Mouse (Mus musculus) CH12.LX (cell line): ENCODE results near the gene Hip1r. TPM values are rescaled to one million over a fixed set of nuclear protein-coding genes. Genes with fewer than 3 reads are reported as not detected.

Experiments
- DNase-seq: peaks from one replicate; pipeline ENCODE4 v3.0.0-alpha.2; 2013; ENCODE audit errors: extremely low read depth
- H3K27ac ChIP-seq: 2 replicates; pipeline ENCODE4 v1.5.1; 2012; ENCODE audit warnings: low read depth, mild to moderate bottlenecking, control low read depth, moderate library complexity; ENCODE audit not compliant: insufficient read depth
- H3K27me3 ChIP-seq: replicated peaks from 2 replicates; pipeline ENCODE3; 2012; ENCODE audit warnings: inconsistent platforms
- H3K36me3 ChIP-seq, 2 experiments: replicated peaks in 1 of 2; 2 replicates each; pipeline versions ENCODE3 to v1.6.1; 2012; ENCODE audit warnings: inconsistent platforms in 1 of 2, low read length in 1 of 2, mild to moderate bottlenecking in 1 of 2, mixed read lengths in 1 of 2, moderate library complexity in 1 of 2; ENCODE audit not compliant: control insufficient read depth in 1 of 2, insufficient read depth in 1 of 2
- H3K4me1 ChIP-seq, 2 experiments: 2 replicates each; pipeline ENCODE4 v1.6.1; 2012; ENCODE audit warnings: inconsistent platforms in 1 of 2, moderate library complexity in 1 of 2; ENCODE audit not compliant: insufficient read depth in 2 of 2, control insufficient read depth in 1 of 2
- H3K4me2 ChIP-seq: 2 replicates; pipeline ENCODE4 v1.6.1; 2012; ENCODE audit warnings: low read depth, mild to moderate bottlenecking, control low read depth; ENCODE audit not compliant: poor library complexity, insufficient read depth, severe bottlenecking
- H3K4me3 ChIP-seq, 3 experiments: fragments of 150-350 bp in 1 of 3; sonication (generic) in 1 of 3; replicated peaks in 1 of 3; 2 replicates each; pipeline versions ENCODE3 to v1.5.1; 2011 to 2012; ENCODE audit warnings: low read depth in 2 of 3, low read length in 2 of 3, mild to moderate bottlenecking in 2 of 3, moderate library complexity in 2 of 3, control low read depth in 1 of 3, improper control_type of control experiment in 1 of 3, inconsistent platforms in 1 of 3, mixed read lengths in 1 of 3; ENCODE audit not compliant: poor library complexity in 1 of 3
- H3K79me2 ChIP-seq: replicated peaks from 2 replicates; pipeline ENCODE4 v1.6.1; 2012; ENCODE audit warnings: mild to moderate bottlenecking, moderate library complexity; ENCODE audit not compliant: control insufficient read depth, poor library complexity, insufficient read depth, severe bottlenecking; ENCODE audit errors: extremely low read depth
- H3K9ac ChIP-seq: 2 replicates; pipeline ENCODE4 v1.6.1; 2012; ENCODE audit warnings: low read depth, mild to moderate bottlenecking, control low read depth, moderate library complexity; ENCODE audit not compliant: insufficient read depth
- H3K9me3 ChIP-seq: replicated peaks from 2 replicates; pipeline ENCODE3; 2012; ENCODE audit warnings: low read length, inconsistent platforms, mixed read lengths
- CTCF ChIP-seq, 2 experiments: IDR thresholded peaks in 1 of 2; conservative IDR thresholded peaks in 1 of 2; 2 replicates each; pipeline ENCODE4 v1.5.1; 2011 to 2012; ENCODE audit warnings: low read depth in 2 of 2, low read length in 2 of 2, improper control_type of control experiment in 1 of 2, inconsistent platforms in 1 of 2, mild to moderate bottlenecking in 1 of 2, moderate library complexity in 1 of 2
- EP300 ChIP-seq: IDR thresholded peaks from 2 replicates; pipeline ENCODE4 v1.6.1; 2011; ENCODE audit warnings: low read length, improper control_type of control experiment
- ETS1 ChIP-seq: conservative IDR thresholded peaks from 2 replicates; pipeline ENCODE4 v1.6.1; 2012; ENCODE audit warnings: low read depth, mild to moderate bottlenecking, inconsistent platforms, low read length, improper control_type of control experiment, moderate library complexity
- HCFC1 ChIP-seq: IDR thresholded peaks from 2 replicates; pipeline ENCODE4 v1.6.1; 2012; ENCODE audit warnings: low read depth, mild to moderate bottlenecking, inconsistent platforms, low read length, improper control_type of control experiment
- JUND ChIP-seq: conservative IDR thresholded peaks from 2 replicates; pipeline ENCODE4 v1.6.1; 2011; ENCODE audit warnings: low read depth, low read length, improper control_type of control experiment
- MAX ChIP-seq: IDR thresholded peaks from 2 replicates; pipeline ENCODE4 v1.6.1; 2011; ENCODE audit warnings: low read length, improper control_type of control experiment
- MAZ ChIP-seq: IDR thresholded peaks from 2 replicates; pipeline ENCODE4 v1.6.1; 2012; ENCODE audit warnings: low read depth, mild to moderate bottlenecking, inconsistent platforms, low read length, improper control_type of control experiment, moderate library complexity
- MEF2A ChIP-seq: IDR thresholded peaks from 2 replicates; pipeline ENCODE4 v1.6.1; 2014; ENCODE audit warnings: low read depth, mild to moderate bottlenecking, inconsistent platforms, low read length, improper control_type of control experiment, borderline replicate concordance
- MYC ChIP-seq: IDR thresholded peaks from 2 replicates; pipeline ENCODE4 v1.6.1; 2011; ENCODE audit warnings: low read depth, mild to moderate bottlenecking, improper control_type of control experiment, low read length
- NELFE ChIP-seq: IDR thresholded peaks from 2 replicates; pipeline ENCODE4 v1.6.1; 2011; ENCODE audit warnings: low read depth, low read length, improper control_type of control experiment
- PAX5 ChIP-seq: IDR thresholded peaks from 2 replicates; pipeline ENCODE4 v1.6.1; 2012; ENCODE audit warnings: low read length, inconsistent platforms, mixed read lengths
- POLR2A ChIP-seq: IDR thresholded peaks from 2 replicates; pipeline ENCODE4 v1.6.1; 2011; ENCODE audit warnings: low read depth, mild to moderate bottlenecking, improper control_type of control experiment, low read length
- RCOR1 ChIP-seq: conservative IDR thresholded peaks from 2 replicates; pipeline ENCODE4 v1.6.1; 2012; ENCODE audit warnings: low read depth, mild to moderate bottlenecking, inconsistent platforms, low read length, improper control_type of control experiment
- SIN3A ChIP-seq: IDR thresholded peaks from 2 replicates; pipeline ENCODE4 v1.6.1; 2012; ENCODE audit warnings: low read length, improper control_type of control experiment, inconsistent platforms
- SMC3 ChIP-seq: IDR thresholded peaks from 2 replicates; pipeline ENCODE4 v1.6.1; 2011; ENCODE audit warnings: low read depth, low read length, improper control_type of control experiment
- TCF12 ChIP-seq: IDR thresholded peaks from 2 replicates; pipeline ENCODE4 v1.6.1; 2014; ENCODE audit warnings: low read depth, mild to moderate bottlenecking, inconsistent platforms, low read length, improper control_type of control experiment
- ZC3H11A ChIP-seq: IDR thresholded peaks from 2 replicates; pipeline ENCODE4 v1.6.1; 2012; ENCODE audit warnings: low read depth, mild to moderate bottlenecking, inconsistent platforms, low read length, improper control_type of control experiment
- ZMIZ1 ChIP-seq: IDR thresholded peaks from 2 replicates; pipeline ENCODE4 v1.6.1; 2012; ENCODE audit warnings: low read depth, mild to moderate bottlenecking, inconsistent platforms, low read length, improper control_type of control experiment
- dilution Hi-C: fragments of 300-500 bp; cut with MboI; formaldehyde crosslinking; loops from 2 replicates; pipeline ENCODE4 v1.14.3; 2020; ENCODE audit warnings: low sequenced_read_pairs; ENCODE audit not compliant: extremely low pct_unique_long_range_greater_than_20kb, extremely low pct_ligation_motif_present
- in situ Hi-C: fragments of 300-500 bp; cut with MboI; formaldehyde crosslinking; loops from 3 replicates; pipeline ENCODE4 v1.14.3; 2019; ENCODE audit warnings: low sequenced_read_pairs, low pct_ligation_motif_present, low pct_unique_long_range_greater_than_20kb, mixed read lengths
- polyA plus RNA-seq: library from polyadenylated mRNA; unstranded; fragments of >175 nt; gene quantifications from 2 replicates; pipeline ENCODE4 v1.2.1, GENCODE M21; 2012; ENCODE audit warnings: low read depth; ENCODE audit not compliant: insufficient read length
- total RNA-seq, 2 experiments: library from RNA; depleted of rRNA; stranded (reverse); fragments of 300-350 nt in 1 of 2; fragments of >200 nt in 1 of 2; gene quantifications; 2 replicates each; pipeline ENCODE4 v1.2.3; 2012 to 2014

Gene Hip1r
- total and polyA plus RNA-seq, 3 experiments: 26.1 to 49.8 (median 44.7) TPM

GRCm38 (mm10) chr5:124025587-124026441 lies 52.4 kb downstream of the Hip1r start:
- TF ChIP-seq ZMIZ1: no peak
- no peak for TF ChIP-seq MAX
- TF ChIP-seq SMC3: no peak
- TF ChIP-seq MYC: no peak
- TF ChIP-seq NELFE: no peak
- TF ChIP-seq TCF12: no peak
- no peak for TF ChIP-seq CTCF (conservative IDR thresholded peaks at IDR 0.05 in 1 of 2, IDR thresholded peaks at IDR 0.05 in 1 of 2; ENCODE audit: low read depth in 2 of 2, low read length in 2 of 2)
- no peak for DNase-seq
- H3K27me3 ChIP-seq: no peaks in the 10 kb centered on the region
- peaks cover 32 to 78% of the 10 kb centered on the region in 2 experiments for H3K4me1 ChIP-seq
- no peaks in the 10 kb centered on the region for H3K9me3 ChIP-seq
- H3K4me2 ChIP-seq: no peak overlapping the region
- H3K36me3 ChIP-seq: peaks cover 3 to 49% of the 10 kb centered on the region in 2 experiments
- dilution Hi-C loops: no loop called here
- H3K4me3 ChIP-seq: no peak overlapping the region
- peaks cover 24% of the 10 kb centered on the region for H3K79me2 ChIP-seq
- H3K9ac ChIP-seq: no peak overlapping the region
- in situ Hi-C loops: no loop called here
- no peak overlapping the region for H3K27ac ChIP-seq

DNA sequence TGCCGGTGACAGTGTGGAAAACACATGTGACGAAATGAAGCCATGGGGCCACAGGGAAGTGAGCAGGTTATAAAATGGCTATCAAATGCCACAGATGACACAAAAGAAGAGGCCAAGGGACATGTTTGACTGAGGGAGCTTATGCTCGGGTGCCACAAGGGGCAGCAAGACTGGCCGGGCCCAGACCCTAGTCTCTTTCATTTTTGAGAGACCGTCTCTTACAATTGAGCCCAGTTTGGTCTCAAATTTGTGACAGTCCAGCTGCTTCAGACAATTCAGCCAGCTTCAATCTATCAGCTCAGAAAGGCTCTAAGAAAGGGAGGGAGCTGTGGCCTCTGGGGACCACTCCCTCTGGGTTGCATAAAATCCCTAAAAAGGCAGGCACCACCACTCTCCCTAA lies 53.1 kb downstream of the Hip1r start:
- no peak overlapping the region for H3K9ac ChIP-seq
- no peak overlapping the region for H3K4me2 ChIP-seq
- no peak for TF ChIP-seq PAX5
- TF ChIP-seq SMC3: no peak
- TF ChIP-seq RCOR1: no peak
- TF ChIP-seq JUND: no peak
- TF ChIP-seq ETS1: no peak
- TF ChIP-seq MEF2A: no peak
- no peak for TF ChIP-seq EP300
- no peak for TF ChIP-seq POLR2A
- TF ChIP-seq HCFC1: no peak
- TF ChIP-seq SIN3A: no peak
- TF ChIP-seq ZC3H11A: no peak
- no peak for TF ChIP-seq MAZ
- peaks cover 3 to 43% of the 10 kb centered on the region in 2 experiments for H3K36me3 ChIP-seq
- no peaks in the 10 kb centered on the region for H3K9me3 ChIP-seq
- H3K79me2 ChIP-seq: peaks cover 31% of the 10 kb centered on the region
- peaks cover 25 to 77% of the 10 kb centered on the region in 2 experiments for H3K4me1 ChIP-seq
- no peak for DNase-seq
- no peak overlapping the region for H3K4me3 ChIP-seq
- in situ Hi-C loops: no loop called here
- H3K27me3 ChIP-seq: no peaks in the 10 kb centered on the region
- no peak overlapping the region for H3K27ac ChIP-seq
- dilution Hi-C loops: no loop called here
